Mouse (Mus musculus) neutrophil, adult 5-6 weeks (primary cell): ENCODE results near the gene Nubpl. TPM values are rescaled to one million over a fixed set of nuclear protein-coding genes. Genes with fewer than 3 reads are reported as not detected.

ENCODE experiments used
- ATAC-seq: fragments of 151-379, 151-347 bp; 2 replicates; pipeline ENCODE4 v1.8.0; 2017; ENCODE audit warnings: mild to moderate bottlenecking, moderate TSS enrichment; ENCODE audit not compliant: insufficient number of reproducible peaks, poor library complexity, low FRiP score, severe bottlenecking; ENCODE audit errors: extremely low read depth
- total RNA-seq: library from RNA; stranded (forward); fragments of 200-1000 nt; gene quantifications from 2 replicates; pipeline ENCODE4 v1.2.3, GENCODE M21; 2017

Nubpl gene
- 2.6 and 6.1 TPM in 2 replicates for total RNA-seq

DNA sequence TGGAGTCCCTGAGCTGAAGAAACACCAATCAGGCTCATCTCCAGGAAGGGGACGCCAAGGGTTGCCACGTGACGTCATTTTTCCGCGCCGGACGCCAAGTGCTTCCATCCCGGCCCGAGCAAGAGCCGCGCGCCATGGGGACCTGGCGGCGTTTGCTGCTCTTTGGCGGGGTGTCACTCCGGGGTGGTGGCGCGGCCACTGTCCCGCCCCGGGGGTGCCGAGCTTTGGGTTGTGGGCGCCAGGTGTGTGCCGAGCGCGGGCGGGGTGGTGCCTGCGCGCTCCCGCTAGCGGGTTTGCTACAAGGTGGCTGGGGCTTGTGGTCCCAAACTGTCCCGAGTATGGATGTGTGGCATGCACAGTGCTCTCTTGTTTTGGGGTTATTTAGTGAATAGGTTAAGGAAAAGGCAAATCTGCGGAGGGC is at the start of gene Nubpl:
Gene Nubpl (plus strand): TSS at position 88 of the 421 bp plus-strand sequence.
- peak; percentile 89 for ATAC-seq

GRCm38 (mm10) chr12:52049324-52049723 is 48.2 kb upstream of the Nubpl start:
- no peak for ATAC-seq

GRCm38 (mm10) chr12:52079296-52079695 is 18.2 kb upstream of the Nubpl start:
- ATAC-seq: 0 out of 2 replicates have a peak, but pooled peaks have one; percentile 39

GRCm38 (mm10) chr12:52097049-52097649 is 388 bp upstream of the Nubpl start:
- ATAC-seq: no peak

DNA sequence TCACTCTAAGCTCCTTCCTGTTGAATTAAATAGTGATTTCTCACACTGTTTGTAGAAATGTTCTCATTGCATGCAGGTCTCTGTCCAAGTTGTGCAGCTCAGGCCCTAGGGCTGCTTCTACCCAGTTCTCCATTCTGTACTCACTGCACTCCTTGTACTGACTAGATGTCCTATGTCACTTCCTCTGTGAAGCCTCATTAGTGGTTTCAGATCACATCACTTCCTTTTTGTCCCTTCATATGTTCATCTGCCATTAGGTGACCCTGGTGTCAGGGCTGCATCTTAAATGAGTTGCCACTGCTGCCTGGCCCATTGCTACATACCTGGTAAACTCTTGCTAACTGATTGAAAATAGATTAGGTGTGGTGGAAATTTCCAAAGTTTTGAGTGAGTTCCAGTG is 22.7 kb downstream of the Nubpl start:
- 0 out of 2 replicates have a peak, but pooled peaks have one; percentile 44 for ATAC-seq

GRCm38 (mm10) chr12:52126407-52126806 is 28.9 kb downstream of the Nubpl start:
- ATAC-seq: no peak

- ATAC-seq: no peak
Measured at GRCm38 (mm10) chr12:52129072-52129471, 31.5 kb downstream of the Nubpl start.

- ATAC-seq: no peak
Measured at GRCm38 (mm10) chr12:52132256-52132655, 34.7 kb downstream of the Nubpl start.

DNA sequence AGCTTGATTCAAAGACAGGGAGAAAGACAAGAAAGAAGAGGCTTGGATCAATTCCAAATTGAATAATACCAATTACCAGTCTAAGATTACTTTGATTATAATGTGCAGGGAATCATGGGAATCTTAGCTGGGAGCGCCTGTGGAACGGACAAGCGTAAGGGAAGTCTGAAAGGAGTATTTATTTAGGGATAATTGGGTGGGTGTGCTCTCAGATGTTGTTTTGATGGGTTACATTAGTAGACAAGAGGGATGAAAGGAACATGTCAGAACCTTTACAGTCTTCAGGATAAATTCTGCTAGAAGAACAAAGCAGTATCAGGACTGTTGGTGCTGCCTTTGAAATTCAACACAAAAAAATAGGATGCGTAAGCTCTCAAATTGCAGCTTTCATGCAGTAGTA is 40.8 kb downstream of the Nubpl start:
- ATAC-seq: no peak

DNA sequence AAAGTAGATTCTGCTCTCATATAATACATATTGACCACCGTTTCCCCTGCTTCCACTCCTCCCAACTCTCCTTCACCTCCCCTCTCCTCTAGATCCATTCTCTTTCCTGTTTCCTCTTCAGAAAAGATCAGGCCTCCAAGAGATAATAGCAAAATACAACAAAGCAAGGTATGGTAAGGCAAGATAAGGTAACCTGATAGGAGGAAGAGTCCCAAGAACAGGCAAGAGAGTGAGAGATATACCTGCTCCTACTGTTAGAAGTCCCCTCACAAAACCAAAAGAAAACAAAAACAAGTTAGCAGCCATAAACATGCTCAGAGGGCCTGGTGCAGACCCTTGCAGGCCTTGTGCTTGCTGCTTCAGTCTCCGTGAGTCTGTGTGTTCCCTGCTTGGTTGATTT is 49.1 kb downstream of the Nubpl start:
- no peak for ATAC-seq

DNA sequence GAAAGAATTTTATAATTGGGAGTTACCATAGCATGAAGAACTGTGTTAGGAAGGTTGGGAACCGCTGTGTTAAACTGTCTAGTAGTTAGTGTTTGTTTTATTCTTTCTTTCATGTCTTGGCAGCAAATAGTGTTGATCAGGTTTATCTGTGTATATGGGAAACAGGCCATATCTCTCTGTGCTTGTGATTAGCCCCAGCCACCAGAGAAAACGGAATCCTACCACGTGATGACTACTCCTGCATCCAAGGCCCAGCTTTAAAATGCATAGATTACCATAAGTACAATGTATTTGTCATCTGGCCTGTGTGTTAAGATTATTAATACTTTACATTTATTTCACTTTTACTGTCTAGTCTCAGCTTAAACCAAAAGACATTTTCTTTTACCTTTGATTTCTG is 51.9 kb downstream of the Nubpl start:
- ATAC-seq: no peak

DNA sequence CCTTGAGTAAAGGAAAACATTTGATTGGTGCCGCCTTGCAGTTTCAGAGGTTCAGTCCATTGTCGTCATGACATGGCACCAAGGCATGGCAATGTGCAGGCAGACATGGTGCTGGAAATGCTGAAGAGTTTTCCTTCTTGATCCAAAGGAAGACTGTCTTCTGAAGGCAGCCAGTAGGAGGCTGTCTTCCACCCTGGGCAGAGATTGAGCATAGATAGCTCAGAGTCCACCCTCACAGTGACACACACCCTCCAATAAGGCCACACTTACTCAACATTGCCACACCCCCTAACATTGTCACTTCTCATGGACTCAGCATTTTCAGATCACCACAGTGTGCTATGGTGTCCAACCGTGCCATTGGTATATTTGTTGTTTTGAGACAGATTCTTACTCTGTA is 54.5 kb downstream of the Nubpl start:
- ATAC-seq: 0 out of 2 replicates have a peak, but pooled peaks have one; percentile 6

DNA sequence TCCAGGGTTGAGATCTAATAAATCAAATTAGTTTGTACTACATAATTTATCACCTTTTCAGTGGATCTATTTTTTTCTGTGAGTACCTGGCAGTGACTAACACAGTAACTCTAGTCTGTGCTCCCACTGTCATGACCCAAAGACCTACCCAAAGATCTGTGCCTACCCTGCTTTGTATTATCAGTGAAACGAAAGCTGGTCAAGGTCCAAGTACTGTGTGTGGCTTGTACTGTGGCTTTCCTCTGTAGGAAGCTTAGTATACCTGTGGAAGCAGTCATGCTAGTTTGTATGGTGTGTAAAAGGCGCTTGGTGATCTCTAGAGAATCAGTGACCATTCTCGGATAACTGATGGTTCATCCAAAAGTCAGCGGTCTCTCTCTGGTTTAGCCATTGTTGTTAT is 57.4 kb downstream of the Nubpl start:
- no peak for ATAC-seq

- no peak for ATAC-seq
Measured at GRCm38 (mm10) chr12:52164414-52164813, 66.9 kb downstream of the Nubpl start.

DNA sequence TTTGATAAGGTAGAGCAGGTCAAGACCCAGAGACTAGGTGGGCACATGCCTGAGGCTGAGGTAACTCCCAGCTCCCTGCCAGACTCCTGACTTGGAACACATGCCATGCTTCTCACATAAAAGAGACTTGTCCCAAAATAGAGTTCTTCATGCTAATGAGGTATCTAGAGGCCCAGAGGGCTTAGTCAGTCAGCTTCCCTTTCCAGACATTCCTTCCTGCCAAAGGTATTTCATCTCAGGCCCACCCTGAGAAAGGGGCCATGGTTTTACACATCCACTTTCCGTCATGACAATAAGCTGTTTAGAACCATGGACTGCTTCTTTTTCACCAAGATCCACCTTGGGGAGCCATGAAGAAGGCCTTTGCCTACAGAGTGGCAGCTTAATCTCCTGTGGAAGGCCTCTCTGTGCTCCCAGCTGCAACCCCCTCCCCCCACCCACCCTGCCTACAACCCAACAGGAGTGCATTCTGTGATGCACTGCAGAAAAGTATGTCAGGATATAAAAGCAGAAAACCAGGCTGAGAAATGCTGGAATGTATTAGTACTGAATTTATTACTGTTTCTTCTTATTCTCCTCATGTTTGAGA is 88.8 kb downstream of the Nubpl start:
- ATAC-seq: no peak

- ATAC-seq: no peak
Measured at GRCm38 (mm10) chr12:52186963-52187590, 89.5 kb downstream of the Nubpl start.

GRCm38 (mm10) chr12:52198471-52198870 is 100.9 kb downstream of the Nubpl start:
- 0 out of 2 replicates have a peak, but pooled peaks have one; percentile 19 for ATAC-seq

GRCm38 (mm10) chr12:52209121-52209610 is 111.6 kb downstream of the Nubpl start:
- no peak for ATAC-seq

- ATAC-seq: no peak
Measured at GRCm38 (mm10) chr12:52211144-52211543, 113.6 kb downstream of the Nubpl start.

DNA sequence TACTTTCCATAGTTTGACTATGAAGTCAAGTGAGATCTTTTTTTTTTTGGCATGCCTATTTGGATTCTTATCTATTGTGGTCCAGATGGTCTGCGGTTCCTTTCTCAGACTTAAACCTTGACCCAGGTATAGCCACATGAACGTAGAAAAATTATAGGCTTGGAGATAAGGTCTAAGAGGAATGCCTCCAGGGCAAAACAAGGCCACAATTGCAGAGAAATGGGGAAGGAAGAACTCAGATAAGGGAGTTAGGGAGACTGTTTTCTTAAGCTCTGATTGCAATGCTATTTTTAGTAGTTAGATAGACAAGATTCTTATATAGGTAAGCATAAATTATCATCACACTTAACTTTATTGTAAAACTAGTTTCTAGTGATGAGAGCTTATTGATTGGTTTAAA is 117.3 kb downstream of the Nubpl start:
- ATAC-seq: no peak
